Mouse (Mus musculus) brain, adult 10 weeks (tissue): Measurements from ENCODE around the gene Papolg. TPM values are rescaled to one million over a fixed set of nuclear protein-coding genes. Genes with fewer than 3 reads are reported as not detected.

Source experiments
- polyA plus RNA-seq: library from polyadenylated mRNA; stranded (reverse); fragments of 350-450 nt; fragmentation: Illumina TruSeq; extraction: RNeasy Lipid Tissue Mini Kit (QIAGEN cat#74804); gene quantifications from one replicate; pipeline ENCODE4 v1.2.3, GENCODE M21; 2015; ENCODE audit warnings: low read depth, low replicate concordance

Gene Papolg
- 18.3 TPM for polyA plus RNA-seq

GRCm38 (mm10) chr11:23895060-23895426 is at the start of gene Papolg:
Gene Papolg, minus strand, starts transcription at chr11:23895253.

Other genes starting within 250 kb of the Papolg start
- 8.5 TPM for gene Pus10, start 229.6 kb downstream of the Papolg start, polyA plus RNA-seq
- gene Pex13, start 229.3 kb downstream of the Papolg start, polyA plus RNA-seq, result 33.8 TPM
- gene Rel, start 124.3 kb downstream of the Papolg start, polyA plus RNA-seq, result 2.4 TPM
- gene A830031A19Rik, start 179.8 kb upstream of the Papolg start, polyA plus RNA-seq, result 1.2 TPM
- 57.0 TPM for gene Bcl11a, start 182.8 kb upstream of the Papolg start, polyA plus RNA-seq